Mouse (Mus musculus): ENCODE measurements around the gene Fam160a1. TPM values are rescaled to one million over a fixed set of nuclear protein-coding genes. Genes with fewer than 3 reads are reported as not detected.

The Fam160a1 gene
- polyA plus RNA-seq, 1 experiment from 2014 or later: 0.64 TPM

DNA sequence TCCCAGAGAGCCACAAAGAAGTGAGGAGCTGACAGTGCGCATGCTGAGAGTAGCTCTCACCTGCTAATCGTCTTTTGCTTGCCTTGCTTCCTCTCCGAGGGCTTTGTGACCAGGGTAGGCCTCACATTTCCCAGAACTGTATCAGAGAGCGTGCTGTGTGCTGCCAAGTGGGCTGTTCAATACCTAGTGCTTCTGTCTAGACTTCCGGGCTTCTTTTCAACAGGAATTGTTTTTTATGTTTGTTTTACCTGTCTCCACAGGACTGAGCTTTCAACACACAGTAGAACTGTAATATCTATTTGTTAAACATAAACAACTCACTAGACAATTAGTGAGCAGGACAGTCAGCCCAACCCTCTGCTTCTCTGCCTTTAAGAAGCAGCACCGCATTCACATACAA is 28.2 kb upstream of the Fam160a1 start:
- Histone ChIP-seq H3K4me3 (no peak overlapping the region), H3K27ac (no peak overlapping the region), H3K9me3 (no peaks in the 10 kb centered on the region), H3K36me3 (no peaks in the 10 kb centered on the region), H3K27me3 (ENCODE audit: insufficient read depth, poor library complexity, severe bottlenecking) (no peaks in the 10 kb centered on the region), H3K4me1 (replicated peaks) (peaks cover 6% of the 10 kb centered on the region; the same call in 1 of the 2 replicates)
- no peak for DNase-seq (ENCODE audit: low spot score)
- 87% methylated on average over 6 of the region's 6 CpGs for whole genome bisulfite sequencing

GRCm38 (mm10) chr3:85842881-85843218 is 25.8 kb upstream of the Fam160a1 start:
- Histone ChIP-seq H3K9me3 (no peaks in the 10 kb centered on the region), H3K27ac (no peak overlapping the region), H3K4me1 (replicated peaks) (peaks cover 6% of the 10 kb centered on the region; the same call in 1 of the 2 replicates), H3K4me3 (no peak overlapping the region), H3K36me3 (no peaks in the 10 kb centered on the region), H3K27me3 (ENCODE audit: insufficient read depth, poor library complexity, severe bottlenecking) (no peaks in the 10 kb centered on the region)
- DNase-seq (ENCODE audit: low spot score): no peak

GRCm38 (mm10) chr3:85842177-85842880 is 25.2 kb upstream of the Fam160a1 start:
- no peaks in the 10 kb centered on the region for H3K27me3 ChIP-seq (ENCODE audit: insufficient read depth, poor library complexity, severe bottlenecking)
- DNase-seq (ENCODE audit: low spot score): no peak
- peaks cover 6% of the 10 kb centered on the region; the same call in 1 of the 2 replicates for H3K4me1 ChIP-seq (replicated peaks)
- no peaks in the 10 kb centered on the region for H3K9me3 ChIP-seq
- H3K36me3 ChIP-seq: no peaks in the 10 kb centered on the region
- 65% methylated on average over 9 of the region's 9 CpGs for WGBS
- no peak overlapping the region for H3K4me3 ChIP-seq
- peak overlapping the region; percentile 54 for H3K27ac ChIP-seq

- H3K36me3 ChIP-seq: no peaks in the 10 kb centered on the region
- DNase-seq (ENCODE audit: low spot score): no peak
- WGBS: 45% methylated on average over 2 of the region's 2 CpGs
- no peaks in the 10 kb centered on the region for H3K9me3 ChIP-seq
- peaks cover 6% of the 10 kb centered on the region; the same call in 1 of the 2 replicates for H3K4me1 ChIP-seq (replicated peaks)
- no peaks in the 10 kb centered on the region for H3K27me3 ChIP-seq (ENCODE audit: insufficient read depth, poor library complexity, severe bottlenecking)
- H3K4me3 ChIP-seq: no peak overlapping the region
- peak overlapping the region; percentile 54 for H3K27ac ChIP-seq
Observed at GRCm38 (mm10) chr3:85841454-85842176, 24.5 kb upstream of the Fam160a1 start.

- no peaks in the 10 kb centered on the region for H3K36me3 ChIP-seq
- no peak overlapping the region for H3K27ac ChIP-seq
- H3K9me3 ChIP-seq: no peaks in the 10 kb centered on the region
- no peak for DNase-seq (ENCODE audit: low spot score)
- 79% methylated on average over 1 of the region's 1 CpGs for WGBS
- no peaks in the 10 kb centered on the region for H3K27me3 ChIP-seq (ENCODE audit: insufficient read depth, poor library complexity, severe bottlenecking)
- no peak overlapping the region for H3K4me3 ChIP-seq
- H3K4me1 ChIP-seq (replicated peaks): peaks cover 9% of the 10 kb centered on the region
Observed at GRCm38 (mm10) chr3:85833627-85834026, 16.5 kb upstream of the Fam160a1 start.

DNA sequence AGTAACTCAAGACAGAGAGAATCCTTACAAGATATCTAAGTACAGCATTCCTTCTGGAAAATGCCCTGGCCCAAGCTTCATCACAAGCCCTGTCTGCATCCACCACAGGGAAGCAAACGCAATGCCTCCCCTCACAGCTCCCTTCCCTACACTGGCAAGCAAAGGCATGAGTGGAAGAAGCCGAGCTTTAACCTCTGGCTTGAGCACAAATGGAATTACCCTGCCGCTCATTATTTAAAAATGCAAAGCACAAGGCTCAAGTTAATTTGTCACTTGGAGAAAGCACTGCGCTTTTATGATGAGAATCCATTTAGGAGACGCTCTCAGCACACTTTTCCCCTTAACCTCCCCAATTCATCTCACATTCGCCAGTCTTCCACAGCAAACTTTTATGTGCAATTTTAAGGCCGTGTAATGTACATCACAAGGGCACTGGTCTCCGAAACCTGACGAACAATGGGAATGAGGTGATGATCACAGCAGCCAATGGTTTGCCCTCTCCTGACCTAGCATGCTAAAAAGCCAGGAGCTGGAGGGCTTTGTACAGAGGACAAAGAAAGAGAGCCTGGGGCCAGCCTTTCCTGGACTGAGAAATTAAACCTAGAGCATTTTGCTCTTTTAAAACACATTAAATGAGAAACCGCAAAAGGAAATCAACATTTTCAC is 15.5 kb upstream of the Fam160a1 start:
- Histone ChIP-seq H3K27me3 (ENCODE audit: insufficient read depth, poor library complexity, severe bottlenecking) (no peaks in the 10 kb centered on the region), H3K4me3 (no peak overlapping the region), H3K9me3 (no peaks in the 10 kb centered on the region), H3K27ac (peak overlapping the region; percentile 56), H3K36me3 (no peaks in the 10 kb centered on the region), H3K4me1 (replicated peaks) (peaks cover 9% of the 10 kb centered on the region)
- WGBS: 67% methylated on average over 10 of the region's 10 CpGs
- no peak for DNase-seq (ENCODE audit: low spot score)

GRCm38 (mm10) chr3:85831785-85832184 is 14.7 kb upstream of the Fam160a1 start:
- Histone ChIP-seq H3K27me3 (ENCODE audit: insufficient read depth, poor library complexity, severe bottlenecking) (no peaks in the 10 kb centered on the region), H3K36me3 (no peaks in the 10 kb centered on the region), H3K27ac (no peak overlapping the region), H3K4me1 (replicated peaks) (peaks cover 9% of the 10 kb centered on the region), H3K9me3 (no peaks in the 10 kb centered on the region), H3K4me3 (no peak overlapping the region)
- WGBS: 94% methylated on average over 1 of the region's 1 CpGs
- no peak for DNase-seq (ENCODE audit: low spot score)

- H3K9me3 ChIP-seq: no peaks in the 10 kb centered on the region
- 74% methylated on average over 4 of the region's 4 CpGs for WGBS
Observed at GRCm38 (mm10) chr3:85829047-85829446, 12.0 kb upstream of the Fam160a1 start.

DNA sequence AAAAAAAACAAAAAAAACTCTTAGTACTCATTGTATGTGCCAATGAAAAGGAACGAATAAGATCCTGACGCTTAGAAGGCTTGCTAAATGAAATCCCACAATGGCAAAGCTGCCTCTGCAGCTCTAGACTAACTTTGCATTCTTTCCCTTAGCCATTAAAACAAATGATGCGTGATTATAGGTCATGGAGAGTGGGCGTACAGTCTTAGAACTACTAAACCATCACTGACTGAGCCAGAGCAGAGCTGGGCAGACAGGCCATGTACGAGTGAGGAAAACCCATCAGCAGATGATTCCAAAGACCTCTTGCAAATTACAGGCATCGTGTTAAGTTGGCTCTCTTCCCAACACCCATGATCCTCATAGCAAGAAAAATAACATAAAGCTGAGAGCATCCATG is 10.7 kb upstream of the Fam160a1 start:
- no peaks in the 10 kb centered on the region for H3K9me3 ChIP-seq
- WGBS: 84% methylated on average over 6 of the region's 6 CpGs
- DNase-seq (ENCODE audit: low spot score): no peak
- no peak overlapping the region for H3K27ac ChIP-seq
- no peak overlapping the region for H3K4me3 ChIP-seq
- H3K4me1 ChIP-seq (replicated peaks): peaks cover 7% of the 10 kb centered on the region
- H3K27me3 ChIP-seq (ENCODE audit: insufficient read depth, poor library complexity, severe bottlenecking): no peaks in the 10 kb centered on the region
- H3K36me3 ChIP-seq: no peaks in the 10 kb centered on the region

More at GRCm38 (mm10) chr3:85829047-85829446, 12.0 kb upstream of the Fam160a1 start:
- DNase-seq (ENCODE audit: low spot score): no peak
- H3K4me1 ChIP-seq (replicated peaks): peaks cover 9% of the 10 kb centered on the region
- H3K4me3 ChIP-seq: no peak overlapping the region
- no peak overlapping the region for H3K27ac ChIP-seq
- H3K36me3 ChIP-seq: no peaks in the 10 kb centered on the region
- no peaks in the 10 kb centered on the region for H3K27me3 ChIP-seq (ENCODE audit: insufficient read depth, poor library complexity, severe bottlenecking)

DNA sequence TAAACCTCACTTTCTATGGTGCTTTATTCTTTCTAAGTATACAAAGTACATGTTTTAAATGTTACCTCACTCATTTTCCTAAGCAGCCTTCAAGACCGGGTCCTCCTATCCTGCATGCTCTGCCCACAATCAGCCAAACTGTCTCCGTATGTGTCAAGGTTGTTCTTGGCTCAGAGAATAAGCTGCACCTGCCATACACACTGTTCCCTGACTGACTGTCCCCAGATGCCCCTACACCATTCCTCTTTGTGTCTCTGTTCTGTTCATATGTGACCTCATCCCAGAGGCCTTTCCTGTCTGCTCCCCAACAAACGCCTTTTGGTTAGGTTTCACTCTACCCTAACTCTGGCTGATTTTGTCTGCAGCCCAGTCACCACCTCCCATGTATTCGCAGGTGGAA is 10.2 kb upstream of the Fam160a1 start:
- WGBS: 82% methylated on average over 4 of the region's 4 CpGs
- H3K27ac ChIP-seq: no peak overlapping the region

GRCm38 (mm10) chr3:85820839-85821548 is 3.9 kb upstream of the Fam160a1 start:
- no peaks in the 10 kb centered on the region for H3K36me3 ChIP-seq
- 81% methylated on average over 15 of the region's 15 CpGs for WGBS
- no peaks in the 10 kb centered on the region for H3K4me1 ChIP-seq (replicated peaks)
- no peak overlapping the region for H3K4me3 ChIP-seq
- H3K27ac ChIP-seq: no peak overlapping the region
- no peaks in the 10 kb centered on the region for H3K27me3 ChIP-seq (ENCODE audit: insufficient read depth, poor library complexity, severe bottlenecking)
- H3K9me3 ChIP-seq: no peaks in the 10 kb centered on the region
- DNase-seq (ENCODE audit: low spot score): no peak

More for the DNA sequence above, 10.2 kb upstream of the Fam160a1 start:
- no peaks in the 10 kb centered on the region for H3K9me3 ChIP-seq
- no peak for DNase-seq (ENCODE audit: low spot score)
- no peaks in the 10 kb centered on the region for H3K36me3 ChIP-seq
- H3K4me1 ChIP-seq (replicated peaks): peaks cover 1% of the 10 kb centered on the region; the same call in 1 of the 2 replicates
- no peak overlapping the region for H3K4me3 ChIP-seq
- no peaks in the 10 kb centered on the region for H3K27me3 ChIP-seq (ENCODE audit: insufficient read depth, poor library complexity, severe bottlenecking)

GRCm38 (mm10) chr3:85819319-85819718 is 2.2 kb upstream of the Fam160a1 start:
- H3K27me3 ChIP-seq (ENCODE audit: insufficient read depth, poor library complexity, severe bottlenecking): no peaks in the 10 kb centered on the region
- H3K27ac ChIP-seq: no peak overlapping the region
- H3K4me1 ChIP-seq (replicated peaks): no peaks in the 10 kb centered on the region
- DNase-seq (ENCODE audit: low spot score): no peak
- 80% methylated on average over 3 of the region's 3 CpGs for WGBS
- H3K36me3 ChIP-seq: no peaks in the 10 kb centered on the region
- H3K4me3 ChIP-seq: no peak overlapping the region
- no peaks in the 10 kb centered on the region for H3K9me3 ChIP-seq

All from hindbrain, embryonic 10.5 days (tissue).